Mouse (Mus musculus) adrenal gland, postnatal 36 days (tissue): Measurements from ENCODE around the gene Trim10. TPM values are rescaled to one million over a fixed set of nuclear protein-coding genes. Genes with fewer than 3 reads are reported as not detected.

Source experiments
- DNase-seq, 2 experiments: peaks; one replicate each; pipeline ENCODE4 v3.0.0; 2021; ENCODE audit warnings: mixed read lengths in 1 of 2
- long read RNA-seq, 2 experiments: library from polyadenylated mRNA; stranded (forward); transcript quantifications; one replicate each; pipeline ENCODE4 v2.0.0; 2021; ENCODE audit warnings: borderline sequencing depth in 2 of 2
- total RNA-seq, 2 experiments: library from RNA; stranded (reverse); gene quantifications; 2 replicates each; pipeline ENCODE4 v1.2.3; 2021

The Trim10 gene
- under 1 TPM; 0.20 to 0.43 TPM for total RNA-seq
- long read RNA-seq, experiment 1: 0 reads
- long read RNA-seq, experiment 2: 0 reads

- DNase-seq: no peak
Measured at GRCm38 (mm10) chr17:36869284-36869954, at the start of gene Trim10. Gene Trim10, plus strand, starts transcription at chr17:36869574.

GRCm38 (mm10) chr17:36824005-36824404, 45.4 kb upstream of the Trim10 start:
- peak; percentile 57 to 64 for DNase-seq

- no peak for DNase-seq
Measured at GRCm38 (mm10) chr17:36825525-36825924, 43.8 kb upstream of the Trim10 start.

- DNase-seq: peak; percentile 83 to 90
Measured at GRCm38 (mm10) chr17:36826002-36826401, 43.4 kb upstream of the Trim10 start.

GRCm38 (mm10) chr17:36828488-36828887, 40.9 kb upstream of the Trim10 start:
- DNase-seq: no peak

- no peak for DNase-seq
Measured at GRCm38 (mm10) chr17:36830470-36830869, 38.9 kb upstream of the Trim10 start.

- no peak for DNase-seq
Measured at GRCm38 (mm10) chr17:36832694-36833093, 36.7 kb upstream of the Trim10 start.

GRCm38 (mm10) chr17:36835591-36836426, 33.6 kb upstream of the Trim10 start:
- DNase-seq: peak; percentile 73 to 83

- no peak for DNase-seq
Measured at GRCm38 (mm10) chr17:36836427-36836812, 33.0 kb upstream of the Trim10 start.

GRCm38 (mm10) chr17:36836874-36837647, 32.3 kb upstream of the Trim10 start, which contains the start of gene Trim26:
Gene Trim26, plus strand, starts transcription at chr17:36837134.
- DNase-seq: peak; percentile 96 to 97

GRCm38 (mm10) chr17:36839001-36839400, 30.4 kb upstream of the Trim10 start:
- DNase-seq: no peak

- no peak for DNase-seq
Measured at GRCm38 (mm10) chr17:36839931-36840330, 29.4 kb upstream of the Trim10 start.

- peak in 1 of 2 experiments; percentile 42 for DNase-seq
Measured at GRCm38 (mm10) chr17:36840961-36841445, 28.4 kb upstream of the Trim10 start.

- no peak for DNase-seq
Measured at GRCm38 (mm10) chr17:36843696-36844095, 25.7 kb upstream of the Trim10 start.

GRCm38 (mm10) chr17:36844286-36844719, 25.1 kb upstream of the Trim10 start:
- DNase-seq: peak in 1 of 2 experiments; percentile 29

- peak; percentile 77 to 82 for DNase-seq
Measured at GRCm38 (mm10) chr17:36844725-36845124, 24.6 kb upstream of the Trim10 start.

GRCm38 (mm10) chr17:36848911-36849310, 20.5 kb upstream of the Trim10 start:
- DNase-seq: no peak

GRCm38 (mm10) chr17:36849992-36850391, 19.4 kb upstream of the Trim10 start:
- DNase-seq: no peak

- DNase-seq: no peak
Measured at GRCm38 (mm10) chr17:36851200-36851599, 18.2 kb upstream of the Trim10 start.

GRCm38 (mm10) chr17:36851627-36852026, 17.7 kb upstream of the Trim10 start:
- no peak for DNase-seq

GRCm38 (mm10) chr17:36855484-36855883, 13.9 kb upstream of the Trim10 start:
- DNase-seq: no peak

- DNase-seq: peak in 1 of 2 experiments; percentile 19
Measured at GRCm38 (mm10) chr17:36856236-36856635, 13.1 kb upstream of the Trim10 start.
